Mouse (Mus musculus) neural tube, embryonic 12.5 days (tissue): Measurements from ENCODE around the gene Wdr86. TPM values are rescaled to one million over a fixed set of nuclear protein-coding genes. Genes with fewer than 3 reads are reported as not detected.
A peak's percentile ranks its signal among the peaks of the same experiment; 100 is the strongest.
"Not testable (repeated sequence)": the region's sequence is repeated elsewhere in the genome, so short reads cannot be mapped to it uniquely, and the experiment has no call there.

ENCODE experiments used
- ATAC-seq: fragments of 200-750 bp; cut with Nextera tagmentation; 2 replicates; pipeline ENCODE4 v1.8.0; 2017; ENCODE audit warnings: low read depth, mild to moderate bottlenecking, moderate TSS enrichment, moderate library complexity; ENCODE audit not compliant: low FRiP score
- H3K27ac ChIP-seq: fragments of 300-500 bp; sonication (generic); 2 replicates; pipeline ENCODE4 v1.5.1; 2016
- H3K27me3 ChIP-seq: fragments of 300-500 bp; sonication (generic); replicated peaks from 2 replicates; pipeline ENCODE4 v1.6.1; 2016; ENCODE audit warnings: mild to moderate bottlenecking
- H3K36me3 ChIP-seq: fragments of 300-500 bp; sonication (generic); 2 replicates; pipeline ENCODE4 v1.6.1; 2016; ENCODE audit warnings: mild to moderate bottlenecking
- H3K4me1 ChIP-seq: fragments of 300-500 bp; sonication (generic); 2 replicates; pipeline ENCODE4 v1.6.1; 2016
- H3K4me2 ChIP-seq: fragments of 300-500 bp; sonication (generic); replicated peaks from 2 replicates; pipeline ENCODE4 v1.6.1; 2016; ENCODE audit warnings: mild to moderate bottlenecking
- H3K4me3 ChIP-seq: fragments of 300-500 bp; sonication (generic); 2 replicates; pipeline ENCODE4 v1.5.1; 2016
- H3K9ac ChIP-seq: fragments of 300-500 bp; sonication (generic); 2 replicates; pipeline ENCODE4 v1.6.1; 2016; ENCODE audit warnings: mild to moderate bottlenecking
- H3K9me3 ChIP-seq: fragments of 300-500 bp; sonication (generic); 2 replicates; pipeline ENCODE4 v1.6.1; 2016; ENCODE audit warnings: mild to moderate bottlenecking
- WGBS: fragments of 180-500 bp; shearing (Covaris S2); methylation state at CpG from one replicate; pipeline ENCODE4 v1.1.7; 2016; 5-methylcytosine and 5-hydroxymethylcytosine counted together
- polyA plus RNA-seq: library from polyadenylated mRNA; unstranded; fragments of >200 nt; fragmentation: Nextera tagmentation; extraction: Ambion mirVana; gene quantifications from 2 replicates; pipeline ENCODE4 v1.2.1, GENCODE M21; 2016

Wdr86 gene
- 8.7 and 8.8 TPM in 2 replicates for polyA plus RNA-seq

- no peaks in the 10 kb centered on the region for H3K36me3 ChIP-seq
- peaks cover 25% of the 10 kb centered on the region for H3K4me1 ChIP-seq
- no peak within 1 kb of the TSS for H3K27ac ChIP-seq
- H3K9ac ChIP-seq = peak within 1 kb of the TSS; percentile 49; the same call in 1 of the 2 replicates
- H3K4me3 ChIP-seq = peak within 1 kb of the TSS; percentile 42
- under 1% methylated on average over 23 of the region's 23 CpGs for WGBS
- no peak for ATAC-seq
- no peaks in the 10 kb centered on the region for H3K9me3 ChIP-seq
- H3K27me3 ChIP-seq = peaks cover 39% of the 10 kb centered on the region
- H3K4me2 ChIP-seq = peak within 1 kb of the TSS; percentile 64
Observed at GRCm38 (mm10) chr5:24730488-24730871, at the start of gene Wdr86. Gene Wdr86 (minus strand): TSS chr5:24730727.

- Histone ChIP-seq H3K9ac (no peak overlapping the region), H3K27me3 (peaks cover 7% of the 10 kb centered on the region; the same call in 1 of the 2 replicates), H3K4me1 (peaks cover 8% of the 10 kb centered on the region; the same call in 1 of the 2 replicates), H3K4me3 (no peak overlapping the region), H3K9me3 (no peaks in the 10 kb centered on the region), H3K4me2 (no peak overlapping the region), H3K27ac (no peak overlapping the region), H3K36me3 (no peaks in the 10 kb centered on the region)
- ATAC-seq = no peak
- WGBS = 55% methylated on average over 15 of the region's 15 CpGs
Observed at GRCm38 (mm10) chr5:24779881-24780512, 49.5 kb upstream of the Wdr86 start.

GRCm38 (mm10) chr5:24779321-24779720 lies 48.8 kb upstream of the Wdr86 start:
- Histone ChIP-seq H3K27ac (no peak overlapping the region), H3K27me3 (peaks cover 7% of the 10 kb centered on the region; the same call in 1 of the 2 replicates), H3K4me2 (no peak overlapping the region), H3K9ac (no peak overlapping the region), H3K4me1 (peaks cover 8% of the 10 kb centered on the region; the same call in 1 of the 2 replicates), H3K9me3 (no peaks in the 10 kb centered on the region), H3K36me3 (no peaks in the 10 kb centered on the region), H3K4me3 (no peak overlapping the region)
- ATAC-seq = no peak

GRCm38 (mm10) chr5:24778843-24779140 lies 48.3 kb upstream of the Wdr86 start:
- Histone ChIP-seq H3K4me1 (peaks cover 8% of the 10 kb centered on the region; the same call in 1 of the 2 replicates), H3K36me3 (no peaks in the 10 kb centered on the region), H3K27ac (no peak overlapping the region), H3K27me3 (peaks cover 7% of the 10 kb centered on the region; the same call in 1 of the 2 replicates), H3K9ac (no peak overlapping the region), H3K4me2 (peak overlapping the region; percentile 45), H3K4me3 (0 out of 2 replicates have a peak overlapping the region, but pooled peaks have one; percentile 1), H3K9me3 (no peaks in the 10 kb centered on the region)
- 40% methylated on average over 13 of the region's 13 CpGs for WGBS
- no peak for ATAC-seq

- no peak overlapping the region for H3K9ac ChIP-seq
Observed at GRCm38 (mm10) chr5:24778082-24778842, 47.7 kb upstream of the Wdr86 start.

GRCm38 (mm10) chr5:24776681-24777080 lies 46.2 kb upstream of the Wdr86 start:
- peaks cover 7% of the 10 kb centered on the region; the same call in 1 of the 2 replicates for H3K27me3 ChIP-seq
- H3K4me2 ChIP-seq = no peak overlapping the region
- no peak for ATAC-seq
- H3K27ac ChIP-seq = no peak overlapping the region
- 69% methylated on average over 4 of the region's 4 CpGs for WGBS
- no peaks in the 10 kb centered on the region for H3K9me3 ChIP-seq
- H3K36me3 ChIP-seq = no peaks in the 10 kb centered on the region
- no peak overlapping the region for H3K9ac ChIP-seq
- peaks cover 8% of the 10 kb centered on the region; the same call in 1 of the 2 replicates for H3K4me1 ChIP-seq
- H3K4me3 ChIP-seq = no peak overlapping the region

More at GRCm38 (mm10) chr5:24778082-24778842, 47.7 kb upstream of the Wdr86 start:
- no peak overlapping the region for H3K27ac ChIP-seq
- H3K4me3 ChIP-seq = 0 out of 2 replicates have a peak overlapping the region, but pooled peaks have one; percentile 1
- WGBS = 16% methylated on average over 17 of the region's 17 CpGs
- H3K9me3 ChIP-seq = no peaks in the 10 kb centered on the region
- H3K4me1 ChIP-seq = peaks cover 8% of the 10 kb centered on the region; the same call in 1 of the 2 replicates
- no peaks in the 10 kb centered on the region for H3K36me3 ChIP-seq
- H3K4me2 ChIP-seq = peak overlapping the region; percentile 45
- peaks cover 7% of the 10 kb centered on the region; the same call in 1 of the 2 replicates for H3K27me3 ChIP-seq
- ATAC-seq = no peak

- H3K9me3 ChIP-seq, H3K4me1 ChIP-seq, H3K27ac ChIP-seq, H3K27me3 ChIP-seq, ATAC-seq, H3K4me2 ChIP-seq, H3K36me3 ChIP-seq, H3K4me3 ChIP-seq, H3K9ac ChIP-seq: not testable (repeated sequence)
- 90% methylated on average over 16 of the region's 16 CpGs for WGBS
Observed at GRCm38 (mm10) chr5:24774549-24774948, 44.0 kb upstream of the Wdr86 start.

- Histone ChIP-seq H3K4me2 (no peak within 1 kb of the TSS), H3K27me3 (no peaks in the 10 kb centered on the region), H3K36me3 (no peaks in the 10 kb centered on the region), H3K4me3 (no peak within 1 kb of the TSS), H3K9me3 (no peaks in the 10 kb centered on the region), H3K27ac (no peak within 1 kb of the TSS), H3K9ac (no peak within 1 kb of the TSS), H3K4me1 (no peaks in the 10 kb centered on the region)
- 49% methylated on average over 18 of the region's 18 CpGs for WGBS
- ATAC-seq = no peak
Observed at GRCm38 (mm10) chr5:24757816-24758215, 27.3 kb upstream of the Wdr86 start, which contains the start of gene Crygn. Gene Crygn (minus strand): TSS chr5:24758008.

GRCm38 (mm10) chr5:24756931-24757330 lies 26.4 kb upstream of the Wdr86 start:
- Histone ChIP-seq H3K9me3 (no peaks in the 10 kb centered on the region), H3K27ac (no peak overlapping the region), H3K36me3 (no peaks in the 10 kb centered on the region), H3K4me1 (peaks cover 4% of the 10 kb centered on the region; the same call in 1 of the 2 replicates), H3K27me3 (no peaks in the 10 kb centered on the region), H3K4me3 (no peak overlapping the region), H3K4me2 (no peak overlapping the region), H3K9ac (no peak overlapping the region)
- 79% methylated on average over 3 of the region's 3 CpGs for WGBS
- ATAC-seq = no peak

GRCm38 (mm10) chr5:24752175-24752498 lies 21.6 kb upstream of the Wdr86 start:
- no peak for ATAC-seq
- Histone ChIP-seq H3K4me2 (peak overlapping the region; percentile 89), H3K4me3 (no peak overlapping the region), H3K36me3 (no peaks in the 10 kb centered on the region), H3K27me3 (no peaks in the 10 kb centered on the region), H3K27ac (no peak overlapping the region), H3K9ac (no peak overlapping the region), H3K9me3 (no peaks in the 10 kb centered on the region), H3K4me1 (peaks cover 25% of the 10 kb centered on the region)
- 12% methylated on average over 2 of the region's 2 CpGs for WGBS

GRCm38 (mm10) chr5:24751305-24752174 lies 21.0 kb upstream of the Wdr86 start:
- H3K27ac ChIP-seq = peak overlapping the region; percentile 23; the same call in 1 of the 2 replicates
- H3K4me2 ChIP-seq = peak overlapping the region; percentile 89
- peak overlapping the region; percentile 67 for H3K9ac ChIP-seq
- WGBS = 4% methylated on average over 25 of the region's 25 CpGs
- H3K9me3 ChIP-seq = no peaks in the 10 kb centered on the region
- peak; percentile 67 for ATAC-seq
- H3K4me1 ChIP-seq = peaks cover 26% of the 10 kb centered on the region
- peak overlapping the region; percentile 51 for H3K4me3 ChIP-seq
- no peaks in the 10 kb centered on the region for H3K27me3 ChIP-seq
- H3K36me3 ChIP-seq = no peaks in the 10 kb centered on the region
